Mouse (Mus musculus): ENCODE measurements at regions not wholly inside any gene's neighbourhood (a gene's known extent, or its start where the extent isn't known, plus 50 kb on each side); places are given as distances from the start of the nearest gene placed in this dataset.

DNA sequence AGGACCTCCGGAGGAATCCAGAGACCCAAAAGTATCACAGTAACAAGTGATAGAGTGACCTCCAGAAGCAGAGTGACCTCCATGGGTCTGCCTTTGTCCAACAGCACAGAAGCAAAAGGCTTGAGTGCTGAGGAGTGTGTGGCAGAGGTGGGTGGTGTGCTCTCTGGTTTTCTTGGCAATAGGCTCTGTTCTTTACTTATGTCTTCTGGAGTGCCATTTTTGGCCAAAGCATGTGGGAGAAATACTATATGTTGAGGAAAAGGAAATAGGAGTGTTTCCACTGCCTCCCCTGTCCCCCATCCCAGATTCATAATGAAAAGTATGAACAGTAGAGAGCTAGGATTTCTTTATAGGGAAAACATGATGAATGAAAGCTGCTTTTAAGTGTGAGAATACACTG is 51.5 kb upstream of the Bmper start:
- no peak for ATAC-seq (replicated peaks; ENCODE audit: poor library complexity, severe bottlenecking)

Data from granulocyte monocyte progenitor cell, adult 5-6 weeks (primary cell).